Mouse (Mus musculus) small intestine, adult 2 months (tissue): ENCODE data around the gene Tmem37.

Experiments
- CTCF ChIP-seq: fragments of 200-500 bp; IDR thresholded peaks from 2 replicates; pipeline ENCODE4 v1.5.1; 2012; ENCODE audit warnings: low read depth, mild to moderate bottlenecking, control low read depth, inconsistent platforms, low read length, moderate library complexity, mixed read lengths; ENCODE audit not compliant: insufficient replicate concordance, insufficient read length; ENCODE audit errors: extremely low read depth
- POLR2A ChIP-seq: fragments of 200-500 bp; IDR thresholded peaks from 2 replicates; pipeline ENCODE4 v1.6.1; 2012; ENCODE audit warnings: low read depth, mild to moderate bottlenecking, control low read depth, inconsistent platforms, low read length, moderate library complexity

GRCm38 (mm10) chr1:120064036-120064682 is 9.7 kb downstream of the Tmem37 start:
- TF ChIP-seq CTCF (no peak), POLR2A (no peak)
